12 mouse cellular contexts compared by ENCODE assay signal in the genomic region with DNA sequence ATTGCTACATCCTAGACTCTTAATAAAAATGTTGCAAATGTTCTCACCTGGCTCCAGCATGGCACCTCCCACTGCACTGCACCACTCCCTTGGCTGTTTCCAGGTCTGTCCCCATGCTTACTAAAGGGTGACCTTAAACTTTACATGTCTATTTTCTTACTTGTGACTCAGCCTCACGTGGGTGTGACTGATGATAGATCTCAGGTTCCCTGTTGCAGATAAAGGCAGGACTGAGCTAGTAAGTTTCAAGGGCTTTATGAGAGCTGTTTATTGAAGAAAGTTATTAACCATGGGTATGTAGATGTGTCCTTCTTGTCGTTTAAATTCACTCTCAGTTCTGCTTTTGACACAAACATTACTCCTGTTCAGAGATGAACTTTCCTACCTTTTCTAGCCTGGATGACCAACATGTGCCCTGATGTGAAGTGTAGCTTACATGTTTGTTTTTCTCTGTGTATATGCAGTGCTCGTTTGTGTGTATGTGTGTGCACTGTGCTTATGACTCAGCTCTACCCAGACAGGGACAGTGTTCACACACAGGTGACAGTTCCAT. TPM values are rescaled to one million over a fixed set of nuclear protein-coding genes. Genes with fewer than 3 reads are reported as not detected.
DNase-seq lines count a peak whose midpoint lies in the region; ATAC-seq lines count a peak whose summit lies in the region.
"Had no signal": no experiment of that assay in that cellular context is flagged by ENCODE, and none has a peak within 500 bp of the region (broad histone marks: within the 10 kb centered on the region; RNA-seq: fewer than 3 reads in every experiment).

No protein-coding gene starts in this region.

- ATAC-seq in liver, embryonic 16.5 days (ENCODE audit: low read depth), result peak; percentile 47; the same call in 1 of the 2 replicates
- ATAC-seq in midbrain, embryonic 14.5 days (ENCODE audit: low FRiP score, low TSS enrichment), result no peak

- no peak overlapping the region for H3K9ac ChIP-seq in liver, embryonic 16.5 days (ENCODE audit: low read depth, low read length)
- no peak overlapping the region for H3K9ac ChIP-seq in midbrain, embryonic 14.5 days (replicated peaks; ENCODE audit: low read length)
- H3K9ac ChIP-seq: forebrain, embryonic 12.5 days; lung, embryonic 15.5 days had no signal

- H3K9me3 ChIP-seq in liver, embryonic 16.5 days (replicated peaks; ENCODE audit: control insufficient read depth, low read length), result no peaks in the 10 kb centered on the region
- H3K9me3 ChIP-seq in midbrain, embryonic 14.5 days (ENCODE audit: control insufficient read depth, low read length), result no peaks in the 10 kb centered on the region
- H3K9me3 ChIP-seq: forebrain, embryonic 12.5 days; lung, embryonic 15.5 days had no signal

- no peaks in the 10 kb centered on the region for H3K27me3 ChIP-seq in liver, embryonic 16.5 days (ENCODE audit: control insufficient read depth, insufficient read depth, low read depth, low read length)
- no peaks in the 10 kb centered on the region for H3K27me3 ChIP-seq in midbrain, embryonic 14.5 days (ENCODE audit: control insufficient read depth, insufficient read depth, low read length)
- H3K27me3 ChIP-seq: forebrain, embryonic 12.5 days; lung, embryonic 15.5 days had no signal

- H3K27ac ChIP-seq in liver, embryonic 16.5 days (ENCODE audit: low read length), result no peak overlapping the region
- no peak overlapping the region for H3K27ac ChIP-seq in midbrain, embryonic 14.5 days (replicated peaks; ENCODE audit: low read depth, low read length)
- H3K27ac ChIP-seq: forebrain, embryonic 12.5 days; lung, embryonic 15.5 days had no signal

- WGBS in liver, embryonic 16.5 days (ENCODE audit: insufficient replicate concordance), result 33% methylated on average over 3 of the region's 3 CpGs
- 94% methylated on average over 3 of the region's 3 CpGs for WGBS in midbrain, embryonic 14.5 days

- peaks cover 10% of the 10 kb centered on the region for H3K36me3 ChIP-seq in liver, embryonic 16.5 days (ENCODE audit: control insufficient read depth, insufficient read depth)
- H3K36me3 ChIP-seq in midbrain, embryonic 14.5 days (ENCODE audit: control insufficient read depth, insufficient read depth, low read length), result peaks cover 22% of the 10 kb centered on the region

- intact Hi-C loops in heart, postnatal 36 days (cut with DNase I), result no loop called here

- peak; percentile 93 for DNase-seq in heart, adult 11 months
- no peak for DNase-seq in heart, postnatal 36 days
- DNase-seq in B cell, adult 2 months, result peak; percentile 45 to 58
- peak; percentile 64 for DNase-seq in gonadal fat pad, adult 2 months (ENCODE audit: low read depth)
- DNase-seq in layer of hippocampus, adult 9-10 months (ENCODE audit: low spot score), result no peak
- DNase-seq in midbrain, embryonic 14.5 days, result no peak
- DNase-seq in cerebellum, adult 18-20 months, result no peak
- DNase-seq: cerebellum, adult 11 months; thymus, postnatal 14 days had no signal

- H3K4me3 ChIP-seq in liver, embryonic 16.5 days (ENCODE audit: low read depth, low read length), result no peak overlapping the region
- no peak overlapping the region for H3K4me3 ChIP-seq in midbrain, embryonic 14.5 days (replicated peaks; ENCODE audit: low read depth, low read length)
- H3K4me3 ChIP-seq: forebrain, embryonic 12.5 days; lung, embryonic 15.5 days had no signal

- no peak overlapping the region for H3K4me2 ChIP-seq in liver, embryonic 16.5 days (ENCODE audit: low read depth, low read length)
- no peak overlapping the region for H3K4me2 ChIP-seq in midbrain, embryonic 14.5 days (ENCODE audit: low read length)
- H3K4me2 ChIP-seq: forebrain, embryonic 12.5 days; lung, embryonic 15.5 days had no signal

- H3K4me1 ChIP-seq in liver, embryonic 16.5 days (ENCODE audit: control insufficient read depth, low read depth, low read length), result peaks cover 18% of the 10 kb centered on the region
- H3K4me1 ChIP-seq in midbrain, embryonic 14.5 days (ENCODE audit: control insufficient read depth, insufficient read depth, low read length), result peaks cover 12% of the 10 kb centered on the region

RNA-seq across cellular contexts. Expression of gene Golga4, which starts 6.7 kb away (rescaled TPM):
- 100 to 1,000 TPM; 303 to 350 TPM for total RNA-seq in heart, postnatal 36 days (2021)
- 18.4 and 27.5 TPM in 2 replicates for polyA plus RNA-seq in gonadal fat pad, adult 2 months (2012; rRNA removed)
- 13.3 and 13.7 TPM in 2 replicates for polyA plus RNA-seq in liver, embryonic 16.5 days (2015; fragmentation: Nextera tagmentation; extraction: Ambion mirVana)
- 47.8 and 53.3 TPM in 2 replicates for polyA plus RNA-seq in midbrain, embryonic 14.5 days (2014; fragmentation: Nextera tagmentation; extraction: Ambion mirVana)

RNA-seq across cellular contexts. Expression of gene Eomes, which starts 34.7 kb away (rescaled TPM):
- under 1 TPM in 1 of 2 experiments, not detected in 1; 0.08 TPM for total RNA-seq in heart, postnatal 36 days (2021)
- polyA plus RNA-seq in gonadal fat pad, adult 2 months (2012; rRNA removed), result 0.12 and 0.14 TPM in 2 replicates
- polyA plus RNA-seq in liver, embryonic 16.5 days (2015; fragmentation: Nextera tagmentation; extraction: Ambion mirVana), result 0.06 TPM in 1 of 2 replicates, not detected in the other
- polyA plus RNA-seq in midbrain, embryonic 14.5 days (2014; fragmentation: Nextera tagmentation; extraction: Ambion mirVana), result 1.6 and 1.9 TPM in 2 replicates
- polyA plus RNA-seq: lung, embryonic 15.5 days had no signal

Comparison
In these comparisons a context has a peak if more than half of its experiments do, and no peak if none do; other contexts are left out.
1. DNase-seq: peak in heart, adult 11 months (single experiment), B cell, adult 2 months (2 of 2) and gonadal fat pad, adult 2 months (single experiment); none in heart, postnatal 36 days (0 of 2), layer of hippocampus, adult 9-10 months (single experiment), midbrain, embryonic 14.5 days (single experiment) and cerebellum, adult 18-20 months (0 of 2).